Mouse (Mus musculus): Measurements from ENCODE around the gene Elfn2. TPM values are rescaled to one million over a fixed set of nuclear protein-coding genes. Genes with fewer than 3 reads are reported as not detected.

The Elfn2 gene
- polyA plus RNA-seq, 1 experiment from 2014 or later, result 0.45 TPM

DNA sequence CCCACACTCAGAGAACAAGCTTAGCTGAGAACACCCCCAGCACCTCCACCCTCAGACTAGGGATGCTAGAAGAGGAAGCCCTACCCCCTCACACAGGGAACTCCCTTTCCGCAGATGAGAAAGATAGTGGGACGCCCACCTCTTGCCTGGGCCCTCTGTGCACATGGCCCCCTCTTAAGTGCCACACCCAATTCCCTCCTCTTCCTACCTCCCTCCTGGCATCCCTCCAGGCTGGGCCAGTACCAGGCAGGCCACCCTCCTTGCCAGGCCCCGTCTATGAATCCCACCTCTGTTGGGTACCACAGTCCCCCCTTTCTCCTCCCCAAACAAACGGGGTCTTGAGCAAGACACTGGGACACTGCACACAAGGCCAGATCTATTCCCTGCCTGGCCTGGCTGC, 13.7 kb downstream of the Elfn2 start:
- no peaks in the 10 kb centered on the region for H3K27me3 ChIP-seq
- CTCF ChIA-PET, result no interaction called here
- no peak for TF ChIP-seq CTCF (IDR thresholded peaks at IDR 0.05)

DNA sequence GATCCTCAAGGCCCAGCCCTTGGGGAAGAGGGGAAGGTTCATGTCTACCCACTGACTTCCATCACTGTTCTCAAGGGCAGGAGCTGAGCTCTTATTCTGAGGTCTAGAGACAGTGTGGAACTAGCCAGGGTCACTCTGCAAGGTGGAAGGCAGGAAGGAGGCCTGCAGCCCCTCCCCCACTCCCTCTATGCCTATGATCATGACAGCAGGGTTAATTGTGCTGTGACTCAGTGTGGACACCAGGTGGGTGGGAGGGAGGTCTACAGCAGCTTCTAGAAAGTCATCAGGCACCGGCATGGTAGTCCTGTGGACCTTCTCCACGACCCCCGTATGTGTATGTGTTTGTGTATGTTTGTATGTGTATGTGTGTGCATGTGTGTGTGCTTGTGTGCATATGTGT, 14.6 kb downstream of the Elfn2 start:
- in situ Hi-C loops (cut with MboI; ENCODE audit: low pct_unique_long_range_greater_than_20kb), result no loop called here
- ATAC-seq, result no peak
- ChIA-PET POLR2A (no interaction called here), CTCF (no interaction called here)
- no peak for TF ChIP-seq CTCF (IDR thresholded peaks at IDR 0.05)
- peaks cover 4% of the 10 kb centered on the region for H3K27me3 ChIP-seq
- DNase-seq (ENCODE audit: low read depth, low spot score), result no peak

More for the DNA sequence above, 13.7 kb downstream of the Elfn2 start:
- POLR2A ChIA-PET, result no interaction called here
- in situ Hi-C loops (cut with MboI; ENCODE audit: low pct_unique_long_range_greater_than_20kb), result no loop called here
- ATAC-seq (no peak), DNase-seq (ENCODE audit: low read depth, low spot score) (no peak)

- ChIA-PET CTCF (no interaction called here), POLR2A (no interaction called here)
- peaks cover 24% of the 10 kb centered on the region for H3K27me3 ChIP-seq
- in situ Hi-C loops (cut with MboI; ENCODE audit: low pct_unique_long_range_greater_than_20kb), result no loop called here
- no peak for TF ChIP-seq CTCF (IDR thresholded peaks at IDR 0.05)
- ATAC-seq (no peak), DNase-seq (ENCODE audit: low read depth, low spot score) (no peak)
These were observed 18.2 kb downstream of the Elfn2 start for GRCm38 (mm10) chr15:78700420-78700819.

GRCm38 (mm10) chr15:78699513-78699912, 19.1 kb downstream of the Elfn2 start:
- in situ Hi-C loops (cut with MboI; ENCODE audit: low pct_unique_long_range_greater_than_20kb), result no loop called here
- ATAC-seq (no peak), DNase-seq (ENCODE audit: low read depth, low spot score) (no peak)
- ChIA-PET CTCF (no interaction called here), POLR2A (interaction anchor here (0.7 kb wide), 1 partner anchor 13 kb away, joined by 3 read pairs; no protein-coding TSS in a partner anchor)
- peaks cover 24% of the 10 kb centered on the region for H3K27me3 ChIP-seq
- no peak for TF ChIP-seq CTCF (IDR thresholded peaks at IDR 0.05)

- ChIA-PET POLR2A (no interaction called here), CTCF (no interaction called here)
- no peak for TF ChIP-seq CTCF (IDR thresholded peaks at IDR 0.05)
- peaks cover 24% of the 10 kb centered on the region for H3K27me3 ChIP-seq
- in situ Hi-C loops (cut with MboI; ENCODE audit: low pct_unique_long_range_greater_than_20kb), result no loop called here
- no peak for ATAC-seq
- no peak for DNase-seq (ENCODE audit: low read depth, low spot score)
These were observed 20.0 kb downstream of the Elfn2 start for GRCm38 (mm10) chr15:78698491-78699135.

- peaks cover 27% of the 10 kb centered on the region for H3K27me3 ChIP-seq
- no peak for TF ChIP-seq CTCF (IDR thresholded peaks at IDR 0.05)
- ChIA-PET CTCF (no interaction called here), POLR2A (no interaction called here)
- DNase-seq (ENCODE audit: low read depth, low spot score) (no peak), ATAC-seq (no peak)
- in situ Hi-C loops (cut with MboI; ENCODE audit: low pct_unique_long_range_greater_than_20kb), result no loop called here
These were observed 20.5 kb downstream of the Elfn2 start for GRCm38 (mm10) chr15:78698084-78698483.

DNA sequence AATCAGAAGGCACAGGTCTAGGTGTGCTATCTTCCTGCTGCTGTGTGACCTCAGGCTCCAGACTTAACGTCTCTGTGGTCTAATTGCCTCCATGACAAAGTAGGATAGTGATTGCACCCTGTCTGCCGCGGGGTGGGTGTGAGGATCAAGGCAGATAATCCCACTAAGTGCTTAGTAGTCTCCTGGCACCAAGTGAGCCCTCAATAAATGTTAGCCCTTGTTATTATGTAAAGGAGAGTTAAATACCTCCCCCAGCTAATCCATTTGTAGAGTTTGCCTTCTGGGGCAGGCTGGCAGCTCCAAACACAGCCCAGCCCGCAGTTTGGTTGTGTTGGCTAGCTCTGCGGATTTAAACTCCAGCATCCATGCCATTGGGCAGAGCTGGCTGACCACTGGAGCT, 22.8 kb downstream of the Elfn2 start:
- ChIA-PET CTCF (no interaction called here), POLR2A (no interaction called here)
- peaks cover 27% of the 10 kb centered on the region for H3K27me3 ChIP-seq
- in situ Hi-C loops (cut with MboI; ENCODE audit: low pct_unique_long_range_greater_than_20kb), result no loop called here
- no peak for TF ChIP-seq CTCF (IDR thresholded peaks at IDR 0.05)
- DNase-seq (ENCODE audit: low read depth, low spot score) (no peak), ATAC-seq (no peak)

GRCm38 (mm10) chr15:78692505-78692904, 26.1 kb downstream of the Elfn2 start:
- no peak for TF ChIP-seq CTCF (IDR thresholded peaks at IDR 0.05)
- peaks cover 22% of the 10 kb centered on the region for H3K27me3 ChIP-seq
- no peak for DNase-seq (ENCODE audit: low read depth, low spot score)
- ATAC-seq, result no peak
- ChIA-PET POLR2A (interaction anchor here (1.0 kb wide), 1 partner anchor 16 kb away, joined by 3 read pairs; no protein-coding TSS in a partner anchor), CTCF (no interaction called here)
- in situ Hi-C loops (cut with MboI; ENCODE audit: low pct_unique_long_range_greater_than_20kb), result no loop called here

DNA sequence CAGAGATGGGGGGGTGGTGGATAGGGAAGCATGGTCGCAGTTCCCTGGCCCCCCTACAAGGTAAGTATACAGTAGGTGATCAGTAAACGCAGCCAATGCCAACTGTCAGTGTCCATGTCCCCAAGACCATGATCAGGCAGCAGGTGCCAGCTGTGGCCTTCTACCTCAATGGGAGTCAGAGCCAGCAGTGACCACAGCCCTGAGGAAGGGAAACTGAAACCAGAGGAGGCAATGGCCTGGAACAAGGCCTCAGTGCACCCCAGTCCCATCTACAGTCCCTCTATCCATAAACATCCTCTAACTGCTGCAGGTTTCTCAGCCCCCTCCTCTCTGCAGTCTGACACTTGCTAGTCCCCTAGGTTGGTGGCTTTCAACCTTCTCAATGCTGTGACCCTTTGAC, 27.9 kb downstream of the Elfn2 start:
- TF ChIP-seq CTCF (IDR thresholded peaks at IDR 0.05), result no peak
- no peak for ATAC-seq
- ChIA-PET CTCF (no interaction called here), POLR2A (no interaction called here)
- in situ Hi-C loops (cut with MboI; ENCODE audit: low pct_unique_long_range_greater_than_20kb), result no loop called here
- H3K27me3 ChIP-seq, result peaks cover 19% of the 10 kb centered on the region
- DNase-seq (ENCODE audit: low read depth, low spot score), result no peak

GRCm38 (mm10) chr15:78686910-78687309, 31.7 kb downstream of the Elfn2 start:
- DNase-seq (ENCODE audit: low read depth, low spot score), result no peak
- no peak for ATAC-seq
- in situ Hi-C loops (cut with MboI; ENCODE audit: low pct_unique_long_range_greater_than_20kb), result no loop called here
- no peak for TF ChIP-seq CTCF (IDR thresholded peaks at IDR 0.05)
- POLR2A ChIA-PET, result no interaction called here
- H3K27me3 ChIP-seq, result peaks cover 15% of the 10 kb centered on the region
- CTCF ChIA-PET, result no interaction called here

DNA sequence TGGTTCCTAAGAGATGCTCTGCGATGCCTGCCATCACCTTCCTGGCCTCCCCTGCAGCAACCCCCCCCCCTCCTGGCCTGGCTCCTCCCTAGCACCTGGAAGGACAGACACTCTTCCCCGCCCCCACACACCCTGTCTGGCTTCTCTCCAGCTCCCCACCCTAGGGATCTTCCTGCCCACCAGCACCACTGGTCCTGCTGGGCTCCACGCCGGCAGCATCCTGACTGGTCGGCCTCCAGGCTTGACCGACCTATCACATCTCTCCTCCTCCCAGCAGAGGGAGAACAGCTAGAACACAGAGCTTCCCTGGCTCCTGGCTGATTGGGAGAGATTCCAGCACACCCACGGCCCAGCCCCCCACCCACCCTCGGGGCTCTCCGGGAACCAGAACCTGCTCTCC, 34.5 kb downstream of the Elfn2 start:
- ATAC-seq (no peak), DNase-seq (ENCODE audit: low read depth, low spot score) (no peak)
- no peak for TF ChIP-seq CTCF (IDR thresholded peaks at IDR 0.05)
- in situ Hi-C loops (cut with MboI; ENCODE audit: low pct_unique_long_range_greater_than_20kb), result no loop called here
- peaks cover 16% of the 10 kb centered on the region for H3K27me3 ChIP-seq
- ChIA-PET CTCF (no interaction called here), POLR2A (no interaction called here)

DNA sequence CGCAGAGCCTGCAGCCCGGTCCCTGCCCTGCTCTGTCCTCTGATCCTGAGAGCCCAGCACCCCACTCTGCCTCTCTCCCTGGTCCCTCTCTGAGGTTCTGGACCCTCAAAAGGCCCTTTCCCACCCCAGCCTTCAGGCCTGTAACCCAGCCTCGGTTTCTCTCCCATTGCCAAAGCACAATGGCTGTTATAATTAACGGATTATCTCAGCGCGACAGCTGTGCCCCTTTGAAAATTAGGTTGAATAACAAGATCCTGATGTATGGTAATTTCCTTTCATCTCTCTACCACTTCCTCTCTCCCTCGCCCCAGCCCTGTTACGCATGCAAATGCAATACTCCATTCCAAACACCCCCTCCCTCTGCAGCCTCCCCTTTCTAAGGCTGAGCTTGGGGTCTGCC, 35.1 kb downstream of the Elfn2 start:
- in situ Hi-C loops (cut with MboI; ENCODE audit: low pct_unique_long_range_greater_than_20kb), result no loop called here
- ATAC-seq (no peak), DNase-seq (ENCODE audit: low read depth, low spot score) (no peak)
- peaks cover 18% of the 10 kb centered on the region for H3K27me3 ChIP-seq
- CTCF ChIA-PET, result no interaction called here
- TF ChIP-seq CTCF (IDR thresholded peaks at IDR 0.05), result no peak
- POLR2A ChIA-PET, result no interaction called here
